Mouse (Mus musculus): ENCODE measurements around the gene Immp2l. TPM values are rescaled to one million over a fixed set of nuclear protein-coding genes. Genes with fewer than 3 reads are reported as not detected.

Gene Immp2l
- polyA plus RNA-seq, 1 experiment from 2014 or later: 7.4 TPM

- no peak for ATAC-seq (ENCODE audit: low FRiP score)
- DNase-seq (ENCODE audit: low spot score): no peak
- H3K9ac ChIP-seq: no peak overlapping the region
- no peak overlapping the region for H3K4me3 ChIP-seq (replicated peaks; ENCODE audit: low read length)
- no peaks in the 10 kb centered on the region for H3K4me1 ChIP-seq (replicated peaks; ENCODE audit: control insufficient read depth, insufficient read depth, low read length)
- H3K27ac ChIP-seq: no peak overlapping the region
- H3K4me2 ChIP-seq (replicated peaks): no peak overlapping the region
- no peaks in the 10 kb centered on the region for H3K36me3 ChIP-seq (replicated peaks; ENCODE audit: control insufficient read depth, insufficient read depth)
- H3K27me3 ChIP-seq (ENCODE audit: control insufficient read depth, insufficient read depth, low read length): no peaks in the 10 kb centered on the region
- no peaks in the 10 kb centered on the region for H3K9me3 ChIP-seq (ENCODE audit: control insufficient read depth, low read length)
- 86% methylated on average over 1 of the region's 1 CpGs for WGBS
Measured at GRCm38 (mm10) chr12:41991408-41991807, 967.5 kb downstream of the Immp2l start.

All from hindbrain, embryonic 14.5 days (tissue).